Mouse (Mus musculus): ENCODE data around the gene Barhl1. TPM values are rescaled to one million over a fixed set of nuclear protein-coding genes. Genes with fewer than 3 reads are reported as not detected.

Gene Barhl1
- polyA plus RNA-seq, 1 experiment from 2014 or later = not detected

DNA sequence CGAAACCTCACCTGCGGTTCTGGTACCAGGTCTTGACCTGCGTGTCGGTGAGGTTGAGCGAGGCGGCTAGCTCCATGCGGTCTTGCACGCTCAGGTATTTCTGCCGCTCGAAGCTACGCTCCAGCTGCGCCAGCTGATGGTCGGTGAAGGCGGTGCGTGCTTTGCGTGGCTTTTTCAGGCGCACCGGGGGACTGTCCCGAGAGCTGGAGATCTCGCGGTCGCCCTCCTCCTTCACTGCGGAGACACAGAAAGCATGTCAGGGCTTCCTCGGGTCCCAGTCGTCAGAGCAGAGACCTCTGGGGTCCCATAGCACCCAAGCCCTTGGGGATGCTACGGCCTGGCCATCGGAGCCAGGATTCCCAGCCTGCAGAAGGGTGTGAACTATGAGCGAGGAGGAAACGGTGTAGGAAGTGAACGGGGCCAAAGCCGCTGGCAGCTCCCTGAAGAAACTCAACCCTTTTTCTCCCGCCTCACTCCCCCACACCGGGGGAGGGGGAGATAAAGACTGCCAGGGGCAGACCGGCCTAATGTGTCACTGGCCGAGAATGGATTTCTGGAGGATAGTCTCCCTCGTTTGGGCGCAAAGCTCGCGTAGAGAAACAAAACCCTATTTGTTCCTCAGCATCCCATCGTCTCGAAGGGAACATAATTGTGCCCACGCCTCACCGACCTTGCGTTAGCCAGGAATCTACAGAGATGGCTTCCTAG, 5.0 kb downstream of the Barhl1 start:
- H3K4me2 ChIP-seq = no peak overlapping the region

GRCm38 (mm10) chr2:28910877-28911276, 5.6 kb downstream of the Barhl1 start:
- no peak for ATAC-seq (ENCODE audit: insufficient number of reproducible peaks, low FRiP score)
- Histone ChIP-seq H3K9ac (no peak overlapping the region), H3K27ac (ENCODE audit: poor library complexity, severe bottlenecking) (no peak overlapping the region), H3K4me3 (no peak overlapping the region), H3K27me3 (replicated peaks) (peaks cover 100% of the 10 kb centered on the region), H3K36me3 (peaks cover 1% of the 10 kb centered on the region), H3K9me3 (replicated peaks) (no peaks in the 10 kb centered on the region), H3K4me1 (replicated peaks) (peaks cover 27% of the 10 kb centered on the region), H3K4me2 (no peak overlapping the region)
- WGBS = 3% methylated on average over 3 of the region's 3 CpGs

More for the DNA sequence above, 5.0 kb downstream of the Barhl1 start:
- no peak overlapping the region for H3K4me3 ChIP-seq
- H3K27ac ChIP-seq (ENCODE audit: poor library complexity, severe bottlenecking) = no peak overlapping the region
- peaks cover 100% of the 10 kb centered on the region for H3K27me3 ChIP-seq (replicated peaks)
- ATAC-seq (ENCODE audit: insufficient number of reproducible peaks, low FRiP score) = no peak
- H3K4me1 ChIP-seq (replicated peaks) = peaks cover 27% of the 10 kb centered on the region
- H3K9me3 ChIP-seq (replicated peaks) = no peaks in the 10 kb centered on the region
- no peaks in the 10 kb centered on the region for H3K36me3 ChIP-seq
- 3% methylated on average over 44 of the region's 44 CpGs for WGBS
- H3K9ac ChIP-seq = no peak overlapping the region

GRCm38 (mm10) chr2:28909818-28910710, 6.4 kb downstream of the Barhl1 start:
- H3K4me3 ChIP-seq = no peak overlapping the region; the same call in 1 of the 2 replicates

GRCm38 (mm10) chr2:28909186-28909817, 7.2 kb downstream of the Barhl1 start:
- Histone ChIP-seq H3K36me3 (peaks cover 16% of the 10 kb centered on the region), H3K9me3 (replicated peaks) (no peaks in the 10 kb centered on the region), H3K4me1 (replicated peaks) (peaks cover 27% of the 10 kb centered on the region), H3K9ac (no peak overlapping the region), H3K4me3 (peak overlapping the region; percentile 36), H3K4me2 (peak overlapping the region; percentile 69), H3K27ac (ENCODE audit: poor library complexity, severe bottlenecking) (no peak overlapping the region), H3K27me3 (replicated peaks) (peaks cover 89% of the 10 kb centered on the region)
- 1% methylated on average over 41 of the region's 41 CpGs for WGBS
- ATAC-seq (ENCODE audit: insufficient number of reproducible peaks, low FRiP score) = no peak

More at GRCm38 (mm10) chr2:28909818-28910710, 6.4 kb downstream of the Barhl1 start:
- Histone ChIP-seq H3K9ac (no peak overlapping the region), H3K4me2 (no peak overlapping the region), H3K36me3 (peaks cover 9% of the 10 kb centered on the region), H3K9me3 (replicated peaks) (no peaks in the 10 kb centered on the region), H3K27me3 (replicated peaks) (peaks cover 97% of the 10 kb centered on the region), H3K27ac (ENCODE audit: poor library complexity, severe bottlenecking) (no peak overlapping the region), H3K4me1 (replicated peaks) (peaks cover 27% of the 10 kb centered on the region)
- no peak for ATAC-seq (ENCODE audit: insufficient number of reproducible peaks, low FRiP score)
- 7% methylated on average over 25 of the region's 25 CpGs for WGBS

DNA sequence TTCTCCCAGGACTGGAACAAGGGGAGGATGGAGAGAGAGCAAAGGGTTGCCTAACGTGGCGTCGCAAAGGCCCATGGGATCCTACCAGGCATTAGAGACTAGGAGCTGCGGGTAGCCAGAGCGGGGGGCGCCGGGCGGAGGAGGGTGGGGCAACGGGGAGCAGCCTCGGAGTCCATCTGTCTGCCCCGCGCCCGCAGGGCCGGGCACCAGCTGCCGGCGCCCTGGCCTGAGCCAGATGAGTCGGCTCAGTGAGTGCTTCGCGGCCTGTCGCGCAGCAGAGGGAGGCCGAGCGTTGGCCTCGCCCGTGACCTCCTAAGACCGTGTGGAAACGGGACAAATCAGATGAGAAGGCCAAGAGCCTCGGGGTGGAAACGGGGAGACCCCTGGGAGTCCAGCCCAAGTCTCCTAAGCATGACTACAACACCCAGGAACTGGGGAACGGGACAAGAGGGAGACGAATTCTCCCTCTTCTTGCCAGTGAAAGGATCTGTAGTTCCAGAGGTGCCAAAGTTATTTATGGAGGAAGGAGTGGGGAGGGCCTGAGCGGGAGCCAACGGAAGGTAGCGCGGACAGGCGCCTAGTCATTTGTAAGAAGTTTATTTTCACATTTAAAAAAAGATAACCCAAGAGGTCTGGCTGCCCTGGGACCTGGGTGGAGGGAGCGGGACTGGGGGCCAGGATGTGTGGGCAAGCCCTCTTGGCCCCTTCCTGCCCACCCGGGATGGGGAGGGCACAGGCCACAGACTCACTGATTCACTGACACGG, 7.9 kb downstream of the Barhl1 start:
- Histone ChIP-seq H3K27ac (ENCODE audit: poor library complexity, severe bottlenecking) (no peak overlapping the region), H3K27me3 (replicated peaks) (peaks cover 82% of the 10 kb centered on the region), H3K4me3 (peak overlapping the region; percentile 36), H3K4me2 (peak overlapping the region; percentile 69), H3K4me1 (replicated peaks) (peaks cover 27% of the 10 kb centered on the region), H3K36me3 (peaks cover 17% of the 10 kb centered on the region), H3K9me3 (replicated peaks) (no peaks in the 10 kb centered on the region), H3K9ac (peak overlapping the region; percentile 42)
- no peak; the same call in 1 of the 2 replicates for ATAC-seq (ENCODE audit: insufficient number of reproducible peaks, low FRiP score)
- under 1% methylated on average over 39 of the region's 39 CpGs for WGBS

DNA sequence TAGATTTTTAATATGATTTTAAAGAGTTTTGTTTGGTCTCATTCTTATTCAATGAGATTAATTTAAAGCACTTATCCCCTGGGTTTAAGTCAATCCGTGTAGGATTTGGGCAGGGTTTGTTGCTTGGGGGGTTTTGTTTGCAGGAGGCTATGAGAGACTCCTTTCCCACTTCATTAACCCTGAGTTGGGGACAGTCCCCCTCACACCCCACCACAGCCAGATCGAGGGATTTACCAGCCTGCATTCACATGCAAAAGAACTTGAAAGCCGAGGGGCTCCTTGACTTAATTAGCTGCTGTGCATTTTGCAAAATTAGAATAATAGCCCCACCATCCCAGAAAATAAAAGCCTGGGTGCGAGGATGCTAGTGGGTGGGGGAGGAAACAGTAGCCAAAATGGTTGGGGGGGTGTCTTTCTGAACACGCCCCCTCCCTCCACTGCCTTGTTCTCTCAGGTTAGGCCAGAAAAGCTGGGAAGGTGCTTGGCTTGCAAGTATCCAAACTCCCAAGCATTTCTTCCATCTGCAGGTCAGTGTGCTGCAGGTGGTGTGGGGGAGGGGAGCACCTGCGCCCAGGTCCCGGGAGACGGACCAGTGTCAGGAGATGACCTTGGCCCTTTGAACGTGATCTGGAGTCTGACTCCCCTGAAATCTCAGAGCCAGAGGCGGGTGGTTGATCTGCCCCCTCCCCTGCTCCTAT, 8.6 kb downstream of the Barhl1 start:
- peaks cover 27% of the 10 kb centered on the region for H3K4me1 ChIP-seq (replicated peaks)
- peaks cover 74% of the 10 kb centered on the region for H3K27me3 ChIP-seq (replicated peaks)
- no peak for ATAC-seq (ENCODE audit: insufficient number of reproducible peaks, low FRiP score)
- peak overlapping the region; percentile 42; the same call in 1 of the 2 replicates for H3K9ac ChIP-seq
- H3K27ac ChIP-seq (ENCODE audit: poor library complexity, severe bottlenecking) = no peak overlapping the region
- 9% methylated on average over 10 of the region's 10 CpGs for WGBS
- peaks cover 17% of the 10 kb centered on the region for H3K36me3 ChIP-seq
- H3K4me2 ChIP-seq = peak overlapping the region; percentile 69
- H3K4me3 ChIP-seq = peak overlapping the region; percentile 36
- no peaks in the 10 kb centered on the region for H3K9me3 ChIP-seq (replicated peaks)

GRCm38 (mm10) chr2:28905561-28905960, 10.9 kb downstream of the Barhl1 start:
- H3K4me3 ChIP-seq = no peak overlapping the region
- no peak overlapping the region for H3K4me2 ChIP-seq
- ATAC-seq (ENCODE audit: insufficient number of reproducible peaks, low FRiP score) = no peak
- H3K4me1 ChIP-seq (replicated peaks) = peaks cover 20% of the 10 kb centered on the region
- H3K9me3 ChIP-seq (replicated peaks) = no peaks in the 10 kb centered on the region
- 78% methylated on average over 4 of the region's 4 CpGs for WGBS
- no peak overlapping the region for H3K9ac ChIP-seq
- H3K27me3 ChIP-seq (replicated peaks) = peaks cover 52% of the 10 kb centered on the region
- peaks cover 29% of the 10 kb centered on the region for H3K36me3 ChIP-seq
- H3K27ac ChIP-seq (ENCODE audit: poor library complexity, severe bottlenecking) = no peak overlapping the region

DNA sequence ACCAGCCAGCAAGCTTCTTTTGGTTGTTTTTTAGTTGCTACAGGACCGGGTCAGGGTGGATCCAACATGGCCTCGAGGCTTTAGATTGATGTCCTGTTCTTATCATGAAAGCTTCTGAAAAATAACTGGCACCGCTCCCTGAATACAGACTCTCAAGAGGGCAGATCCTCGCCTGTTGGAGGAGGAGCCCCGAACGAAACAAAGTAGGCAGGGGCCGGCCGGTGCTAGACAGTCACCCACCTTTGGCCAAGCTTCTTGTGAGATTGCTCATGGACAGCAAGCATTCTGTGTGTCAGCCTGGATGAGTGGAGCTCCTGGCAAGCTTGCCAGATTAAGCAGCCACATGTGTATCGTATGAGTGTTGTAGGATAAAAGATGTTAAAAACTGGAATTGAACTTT, 11.7 kb downstream of the Barhl1 start:
- no peak for ATAC-seq (ENCODE audit: insufficient number of reproducible peaks, low FRiP score)
- Histone ChIP-seq H3K4me3 (no peak overlapping the region), H3K36me3 (peaks cover 36% of the 10 kb centered on the region), H3K9ac (no peak overlapping the region), H3K9me3 (replicated peaks) (no peaks in the 10 kb centered on the region), H3K27me3 (replicated peaks) (peaks cover 44% of the 10 kb centered on the region), H3K4me2 (no peak overlapping the region), H3K4me1 (replicated peaks) (peaks cover 20% of the 10 kb centered on the region), H3K27ac (ENCODE audit: poor library complexity, severe bottlenecking) (no peak overlapping the region)
- 85% methylated on average over 9 of the region's 9 CpGs for WGBS

- Histone ChIP-seq H3K27me3 (replicated peaks) (peaks cover 35% of the 10 kb centered on the region), H3K27ac (ENCODE audit: poor library complexity, severe bottlenecking) (no peak overlapping the region), H3K4me2 (no peak overlapping the region), H3K4me1 (replicated peaks) (peaks cover 11% of the 10 kb centered on the region), H3K9ac (no peak overlapping the region), H3K9me3 (replicated peaks) (no peaks in the 10 kb centered on the region), H3K36me3 (peaks cover 42% of the 10 kb centered on the region), H3K4me3 (no peak overlapping the region)
- no peak for ATAC-seq (ENCODE audit: insufficient number of reproducible peaks, low FRiP score)
- 83% methylated on average over 5 of the region's 5 CpGs for WGBS
Observed at GRCm38 (mm10) chr2:28903871-28904270, 12.6 kb downstream of the Barhl1 start.

DNA sequence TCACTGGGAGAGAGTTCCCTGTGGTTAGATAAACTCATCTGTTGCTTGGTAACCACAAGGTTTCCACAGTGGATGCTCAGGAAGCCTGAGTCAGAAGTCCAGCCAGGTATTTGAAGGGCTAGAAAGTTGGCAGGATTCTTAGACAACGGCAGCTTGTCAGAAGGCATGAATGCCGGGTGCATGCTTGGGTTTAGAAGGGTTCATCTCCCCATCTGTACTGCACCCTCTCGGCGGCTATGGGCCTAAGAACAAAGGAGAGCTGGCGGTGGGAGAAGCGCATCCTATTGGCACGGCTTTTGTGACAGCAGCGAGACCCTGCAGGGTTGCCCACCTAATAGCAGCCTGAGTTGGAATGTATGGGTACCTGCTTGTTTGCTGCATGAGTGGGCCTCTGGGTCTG, 14.2 kb downstream of the Barhl1 start:
- no peaks in the 10 kb centered on the region for H3K9me3 ChIP-seq (replicated peaks)
- no peak overlapping the region for H3K4me2 ChIP-seq
- peaks cover 50% of the 10 kb centered on the region for H3K36me3 ChIP-seq
- ATAC-seq (ENCODE audit: insufficient number of reproducible peaks, low FRiP score) = no peak
- no peak overlapping the region for H3K4me3 ChIP-seq
- peaks cover 19% of the 10 kb centered on the region for H3K27me3 ChIP-seq (replicated peaks)
- no peaks in the 10 kb centered on the region; the same call in 1 of the 2 replicates for H3K4me1 ChIP-seq (replicated peaks)
- no peak overlapping the region for H3K27ac ChIP-seq (ENCODE audit: poor library complexity, severe bottlenecking)
- H3K9ac ChIP-seq = no peak overlapping the region
- 90% methylated on average over 8 of the region's 8 CpGs for WGBS

All from heart, embryonic 12.5 days (tissue).